Mouse (Mus musculus) megakaryocyte progenitor cell, adult 5-6 weeks (primary cell): Measurements from ENCODE around the gene Gm10118. TPM values are rescaled to one million over a fixed set of nuclear protein-coding genes. Genes with fewer than 3 reads are reported as not detected.

ENCODE experiments used
- ATAC-seq: replicated peaks from 2 replicates; pipeline ENCODE4 v1.8.0; 2016; ENCODE audit warnings: mild to moderate bottlenecking, moderate TSS enrichment, inconsistent platforms; ENCODE audit not compliant: poor library complexity
- total RNA-seq, 2 experiments: library from RNA; stranded (forward) in 1 of 2; stranded (reverse) in 1 of 2; fragments of 157-497, 149-512 nt in 1 of 2; fragments of 200-1000 nt in 1 of 2; gene quantifications; 2 replicates each; pipeline versions ENCODE4 v1.2.3 to v1.2.4; 2015 to 2017

The Gm10118 gene
- total RNA-seq (2015) (not detected in 2 replicates), total RNA-seq (2017) (not detected in 2 replicates)

GRCm38 (mm10) chr10:63927334-63927733, at the start of gene Gm10118:
Gm10118 (minus strand) TSS chr10:63927434.
- no peak for ATAC-seq

GRCm38 (mm10) chr10:63972300-63972699, 45.1 kb upstream of the Gm10118 start:
- no peak for ATAC-seq

GRCm38 (mm10) chr10:63954308-63954930, 27.2 kb upstream of the Gm10118 start:
- no peak for ATAC-seq

GRCm38 (mm10) chr10:63951481-63951880, 24.2 kb upstream of the Gm10118 start:
- ATAC-seq: no peak

- ATAC-seq: no peak
These were observed 23.6 kb upstream of the Gm10118 start for GRCm38 (mm10) chr10:63950867-63951266.

GRCm38 (mm10) chr10:63947266-63947665, 20.0 kb upstream of the Gm10118 start:
- no peak for ATAC-seq

GRCm38 (mm10) chr10:63945534-63945933, 18.3 kb upstream of the Gm10118 start:
- no peak for ATAC-seq

GRCm38 (mm10) chr10:63933946-63934345, 6.7 kb upstream of the Gm10118 start:
- no peak for ATAC-seq

GRCm38 (mm10) chr10:63908878-63909277, 18.4 kb downstream of the Gm10118 start:
- ATAC-seq: no peak

GRCm38 (mm10) chr10:63899891-63900290, 27.3 kb downstream of the Gm10118 start:
- ATAC-seq: no peak

- ATAC-seq: no peak
These were observed 32.6 kb downstream of the Gm10118 start for GRCm38 (mm10) chr10:63894612-63895011.

GRCm38 (mm10) chr10:63886449-63887088, 40.7 kb downstream of the Gm10118 start:
- ATAC-seq: no peak

GRCm38 (mm10) chr10:63880462-63880903, 46.8 kb downstream of the Gm10118 start:
- no peak for ATAC-seq

Other genes with a start within 250 kb of the Gm10118 start
- gene Lrrtm3, start 162.8 kb upstream of the Gm10118 start, total RNA-seq (2015): not detected in 2 replicates
- gene Lrrtm3, start 162.8 kb upstream of the Gm10118 start, total RNA-seq (2017): not detected in 2 replicates